Mouse (Mus musculus) forebrain, embryonic 10.5 days (tissue): Measurements from ENCODE around the gene Prss21. TPM values are rescaled to one million over a fixed set of nuclear protein-coding genes. Genes with fewer than 3 reads are reported as not detected.

Source experiments
- DNase-seq: peaks from one replicate; pipeline ENCODE4 v3.0.0-alpha.2; 2017; ENCODE audit warnings: low spot score; ENCODE audit errors: extremely low spot score
- H3K27ac ChIP-seq: fragments of 300-500 bp; sonication (generic); 2 replicates; pipeline ENCODE4 v1.5.1; 2016; ENCODE audit warnings: mild to moderate bottlenecking
- H3K27me3 ChIP-seq: fragments of 300-500 bp; sonication (generic); 2 replicates; pipeline ENCODE4 v1.6.1; 2016; ENCODE audit warnings: mild to moderate bottlenecking; ENCODE audit not compliant: poor library complexity, severe bottlenecking
- H3K36me3 ChIP-seq: fragments of 300-500 bp; sonication (generic); replicated peaks from 2 replicates; pipeline ENCODE4 v1.6.1; 2016; ENCODE audit warnings: mild to moderate bottlenecking, moderate library complexity
- H3K4me1 ChIP-seq: fragments of 300-500 bp; sonication (generic); 2 replicates; pipeline ENCODE4 v1.6.1; 2016
- H3K4me3 ChIP-seq: fragments of 300-500 bp; sonication (generic); 2 replicates; pipeline ENCODE4 v1.5.1; 2016; ENCODE audit warnings: mild to moderate bottlenecking, moderate library complexity
- H3K9me3 ChIP-seq: fragments of 300-500 bp; sonication (generic); 2 replicates; pipeline ENCODE4 v1.6.1; 2016; ENCODE audit warnings: mild to moderate bottlenecking, moderate library complexity
- WGBS: fragments of 180-500 bp; shearing (Covaris S2); methylation state at CpG from one replicate; pipeline ENCODE4 v1.1.7; 2016; 5-methylcytosine and 5-hydroxymethylcytosine counted together
- polyA plus RNA-seq: library from polyadenylated mRNA; unstranded; fragments of >200 nt; fragmentation: Nextera tagmentation; extraction: Ambion mirVana; gene quantifications from 2 replicates; pipeline ENCODE4 v1.2.1, GENCODE M21; 2016

Gene Prss21
- polyA plus RNA-seq: not detected in 2 replicates

DNA sequence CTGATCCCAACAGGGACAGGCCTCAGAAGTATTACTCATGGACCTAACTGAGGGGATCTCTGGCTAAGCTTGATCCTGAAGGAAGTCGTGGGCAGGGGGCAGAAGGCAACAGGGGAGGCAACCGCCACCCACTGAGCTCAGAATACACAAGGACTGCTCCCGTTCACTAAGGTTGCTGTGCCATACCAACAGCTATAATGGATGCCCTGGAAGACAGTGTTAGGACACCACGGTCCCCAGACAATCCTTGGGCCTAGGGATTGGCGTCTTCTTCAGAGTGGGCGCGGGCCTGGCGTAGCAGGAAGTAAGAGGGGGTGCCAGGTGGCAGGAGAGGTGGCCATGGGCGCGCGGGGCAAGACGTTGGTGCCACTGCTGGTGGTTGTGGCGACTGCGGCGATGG lies at the start of gene Prss21:
TSS of gene Prss21 (plus strand) at position 301 of the 400 bp plus-strand sequence.
- WGBS: 85% methylated on average over 15 of the region's 15 CpGs
- no peaks in the 10 kb centered on the region for H3K27me3 ChIP-seq
- no peak for DNase-seq
- no peaks in the 10 kb centered on the region for H3K9me3 ChIP-seq
- H3K4me1 ChIP-seq: no peaks in the 10 kb centered on the region
- H3K4me3 ChIP-seq: no peak within 1 kb of the TSS
- no peaks in the 10 kb centered on the region for H3K36me3 ChIP-seq
- no peak within 1 kb of the TSS for H3K27ac ChIP-seq

DNA sequence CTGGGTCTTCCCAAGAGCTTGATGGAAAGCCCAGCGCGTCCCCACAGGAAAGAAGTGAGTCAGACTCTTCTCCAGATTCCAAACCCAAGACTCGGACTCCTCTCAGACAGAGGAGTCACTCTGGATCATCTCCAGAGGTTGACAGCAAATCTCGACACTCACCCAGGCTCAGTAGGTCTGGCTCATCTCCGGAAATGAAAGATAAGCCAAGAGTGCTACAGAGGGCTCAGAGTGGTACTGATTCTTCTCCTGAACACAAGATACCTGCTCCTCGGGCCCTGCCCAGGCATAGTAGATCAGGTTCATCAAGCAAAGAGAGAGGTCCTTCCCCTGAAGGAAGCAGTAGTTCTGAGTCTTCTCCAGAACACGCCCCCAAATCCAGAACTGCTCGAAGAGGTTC lies 49.3 kb upstream of the Prss21 start:
- Histone ChIP-seq H3K4me1 (no peaks in the 10 kb centered on the region), H3K36me3 (peaks cover 100% of the 10 kb centered on the region), H3K4me3 (no peak overlapping the region), H3K9me3 (peaks cover 60% of the 10 kb centered on the region), H3K27me3 (no peaks in the 10 kb centered on the region), H3K27ac (no peak overlapping the region)
- no peak for DNase-seq
- WGBS: 95% methylated on average over 8 of the region's 8 CpGs

DNA sequence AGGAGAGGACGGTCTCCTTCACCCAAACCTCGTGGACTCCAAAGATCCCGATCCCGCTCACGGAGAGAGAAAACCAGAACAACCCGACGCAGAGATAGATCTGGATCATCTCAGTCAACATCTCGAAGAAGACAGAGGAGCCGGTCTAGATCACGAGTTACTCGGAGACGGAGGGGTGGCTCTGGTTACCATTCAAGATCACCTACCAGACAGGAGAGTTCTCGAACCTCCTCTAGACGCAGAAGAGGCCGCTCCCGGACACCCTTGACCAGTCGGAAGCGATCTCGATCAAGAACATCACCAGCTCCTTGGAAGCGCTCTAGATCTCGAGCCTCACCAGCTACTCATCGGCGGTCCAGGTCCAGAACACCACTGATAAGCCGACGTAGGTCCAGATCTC lies 48.6 kb upstream of the Prss21 start:
- WGBS: 98% methylated on average over 25 of the region's 25 CpGs
- peaks cover 100% of the 10 kb centered on the region for H3K36me3 ChIP-seq
- H3K27ac ChIP-seq: no peak overlapping the region
- peaks cover 60% of the 10 kb centered on the region for H3K9me3 ChIP-seq
- no peaks in the 10 kb centered on the region for H3K27me3 ChIP-seq
- no peaks in the 10 kb centered on the region for H3K4me1 ChIP-seq
- DNase-seq: no peak
- H3K4me3 ChIP-seq: no peak overlapping the region

DNA sequence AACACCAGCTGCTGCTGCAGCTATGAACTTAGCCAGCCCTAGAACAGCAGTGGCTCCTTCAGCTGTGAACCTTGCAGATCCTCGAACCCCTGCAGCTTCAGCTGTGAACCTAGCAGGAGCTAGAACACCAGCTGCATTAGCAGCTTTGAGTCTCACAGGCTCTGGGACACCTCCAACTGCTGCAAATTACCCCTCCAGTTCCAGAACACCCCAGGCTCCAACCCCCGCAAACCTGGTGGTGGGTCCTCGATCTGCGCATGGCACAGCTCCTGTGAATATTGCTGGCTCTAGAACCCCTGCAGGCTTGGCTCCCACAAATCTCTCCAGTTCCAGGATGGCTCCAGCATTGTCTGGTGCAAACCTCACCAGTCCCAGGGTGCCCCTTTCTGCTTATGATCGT lies 47.1 kb upstream of the Prss21 start:
- 0 out of 2 replicates have a peak, but pooled peaks cover 3% of the 10 kb centered on the region for H3K4me1 ChIP-seq
- DNase-seq: no peak
- peaks cover 100% of the 10 kb centered on the region for H3K36me3 ChIP-seq
- H3K27ac ChIP-seq: no peak overlapping the region
- H3K27me3 ChIP-seq: no peaks in the 10 kb centered on the region
- no peak overlapping the region for H3K4me3 ChIP-seq
- peaks cover 48% of the 10 kb centered on the region for H3K9me3 ChIP-seq
- WGBS: 97% methylated on average over 5 of the region's 5 CpGs

DNA sequence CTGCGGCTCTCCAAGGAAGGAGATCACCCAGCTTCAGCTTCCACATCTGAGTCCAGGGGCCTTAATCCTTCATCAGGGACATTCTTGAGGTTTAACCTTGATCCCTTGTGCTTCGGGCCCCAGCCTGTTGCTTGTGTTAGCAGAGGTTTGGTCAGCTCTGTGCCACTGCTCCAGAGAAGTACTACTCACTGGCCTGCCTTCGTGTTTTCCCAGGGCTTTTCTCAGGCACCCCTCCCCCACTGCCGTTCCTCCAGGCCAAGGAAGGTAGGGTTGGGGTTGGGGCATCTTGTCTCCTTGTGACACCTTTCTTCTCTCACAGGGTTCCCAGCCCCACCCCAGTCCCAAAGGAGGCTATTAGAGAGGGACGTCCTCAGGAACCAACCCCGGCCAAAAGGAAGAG lies 45.8 kb upstream of the Prss21 start:
- Histone ChIP-seq H3K4me1 (peaks cover 9% of the 10 kb centered on the region), H3K4me3 (no peak overlapping the region), H3K36me3 (peaks cover 100% of the 10 kb centered on the region), H3K27me3 (no peaks in the 10 kb centered on the region), H3K27ac (no peak overlapping the region), H3K9me3 (peaks cover 35% of the 10 kb centered on the region)
- WGBS: 83% methylated on average over 6 of the region's 6 CpGs
- DNase-seq: no peak

DNA sequence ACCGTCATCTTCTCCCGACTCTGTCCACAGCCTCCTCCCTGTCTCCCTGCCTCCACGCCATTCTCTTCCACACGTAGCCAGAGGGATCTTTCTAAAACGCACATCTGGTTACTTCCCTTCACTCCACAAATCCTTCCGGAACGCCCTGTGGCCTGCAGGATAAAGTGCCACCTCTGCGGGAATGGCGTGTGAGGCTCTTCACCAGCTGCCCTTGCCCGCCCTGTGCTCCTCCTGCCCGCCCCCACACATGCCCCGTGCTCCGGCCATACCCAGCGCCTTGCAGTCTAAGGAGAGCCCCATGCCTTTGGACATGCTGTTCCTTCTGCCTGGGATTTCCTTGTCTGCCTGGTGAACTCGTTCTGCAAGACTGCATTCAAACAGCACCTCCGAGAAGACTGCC lies 44.8 kb upstream of the Prss21 start:
- peaks cover 96% of the 10 kb centered on the region for H3K36me3 ChIP-seq
- 88% methylated on average over 16 of the region's 16 CpGs for WGBS

DNA sequence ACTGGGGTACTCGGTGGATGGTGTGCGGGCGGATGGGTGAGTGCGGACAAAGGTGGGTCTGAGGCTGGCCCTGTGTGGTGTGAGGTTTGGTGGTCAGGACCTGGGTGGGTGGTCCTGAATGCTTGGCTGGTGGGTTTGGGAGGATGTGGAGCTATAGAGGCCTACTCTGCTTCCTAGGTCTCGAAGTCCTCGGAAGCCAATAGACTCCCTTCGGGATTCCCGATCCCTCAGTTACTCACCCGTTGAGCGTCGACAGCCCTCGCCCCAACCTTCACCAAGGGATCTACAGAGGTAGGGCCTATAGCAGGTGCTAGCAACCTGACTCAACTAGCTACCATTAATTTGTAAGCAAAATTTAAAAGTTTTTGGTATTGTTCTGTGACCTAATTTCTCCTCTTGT lies 44.2 kb upstream of the Prss21 start:
- no peaks in the 10 kb centered on the region for H3K27me3 ChIP-seq
- no peak for DNase-seq
- H3K9me3 ChIP-seq: peaks cover 21% of the 10 kb centered on the region
- H3K4me1 ChIP-seq: peaks cover 23% of the 10 kb centered on the region
- H3K4me3 ChIP-seq: no peak overlapping the region; the same call in 1 of the 2 replicates
- peaks cover 90% of the 10 kb centered on the region for H3K36me3 ChIP-seq
- 93% methylated on average over 12 of the region's 12 CpGs for WGBS
- H3K27ac ChIP-seq: no peak overlapping the region

More for the DNA sequence above, 44.8 kb upstream of the Prss21 start:
- no peak overlapping the region for H3K4me3 ChIP-seq
- DNase-seq: no peak
- peaks cover 27% of the 10 kb centered on the region for H3K9me3 ChIP-seq
- H3K27ac ChIP-seq: no peak overlapping the region
- peaks cover 18% of the 10 kb centered on the region for H3K4me1 ChIP-seq
- H3K27me3 ChIP-seq: no peaks in the 10 kb centered on the region

DNA sequence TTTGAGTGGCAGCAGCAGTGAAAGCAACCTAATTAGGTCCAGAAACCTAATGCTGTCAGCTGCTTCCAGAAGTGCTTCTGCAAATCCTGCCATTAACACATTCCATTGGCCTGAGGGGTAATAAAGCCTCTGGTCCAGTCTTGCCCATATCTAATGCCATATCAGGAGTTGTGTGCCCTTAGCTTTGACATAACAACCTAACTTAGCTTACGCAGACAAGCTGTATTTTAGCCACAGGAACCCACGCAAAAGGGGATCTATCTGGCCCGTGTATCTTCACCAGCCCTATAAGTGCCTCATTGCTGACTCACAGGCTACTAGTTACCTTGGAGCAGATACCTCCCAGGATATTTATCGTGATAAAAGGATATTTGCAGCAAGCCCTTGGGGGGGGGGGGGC lies 42.3 kb upstream of the Prss21 start:
- H3K4me1 ChIP-seq: peaks cover 29% of the 10 kb centered on the region
- 0 out of 2 replicates have a peak, but pooled peaks cover 1% of the 10 kb centered on the region for H3K27me3 ChIP-seq
- DNase-seq: no peak
- 93% methylated on average over 4 of the region's 4 CpGs for WGBS
- no peak overlapping the region for H3K27ac ChIP-seq
- peaks cover 70% of the 10 kb centered on the region for H3K36me3 ChIP-seq
- no peak overlapping the region; the same call in 1 of the 2 replicates for H3K4me3 ChIP-seq
- peaks cover under 1% of the 10 kb centered on the region; the same call in 1 of the 2 replicates for H3K9me3 ChIP-seq

DNA sequence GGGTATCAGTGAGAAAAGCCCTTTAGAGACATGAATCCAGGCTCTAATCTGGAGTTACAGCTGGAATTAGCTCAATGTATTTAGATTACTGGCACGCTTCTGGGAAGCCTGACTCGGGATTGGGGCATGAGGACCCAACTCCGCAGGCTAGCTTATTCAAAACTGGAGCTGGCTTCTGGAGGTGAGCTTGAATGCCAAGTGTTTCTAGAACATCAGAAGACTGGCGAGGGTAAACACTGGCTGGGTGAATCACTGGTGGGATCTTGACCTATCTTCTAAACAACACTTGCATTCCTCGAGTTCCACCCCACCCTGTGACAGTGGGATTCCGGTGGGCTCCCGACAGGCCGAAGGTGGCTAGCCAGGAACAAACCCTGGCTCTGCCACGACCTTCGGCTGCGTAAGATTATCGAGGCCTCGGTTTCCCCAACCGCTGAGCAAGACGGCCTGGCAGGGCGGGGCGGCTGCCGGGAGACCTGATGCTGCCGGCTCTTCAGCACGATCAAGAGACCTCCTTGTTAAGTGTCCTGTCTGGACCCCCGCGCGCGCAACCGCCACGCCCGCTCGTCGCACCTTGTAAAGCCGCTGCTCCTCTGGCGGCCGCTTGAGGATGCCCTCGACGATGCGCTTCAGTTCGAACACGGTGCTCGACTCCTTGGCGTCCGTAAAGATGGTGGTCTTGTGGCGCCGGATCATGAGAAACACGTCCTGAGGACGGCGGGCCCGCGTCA lies 39.4 kb upstream of the Prss21 start:
- no peak for DNase-seq
- peaks cover 16% of the 10 kb centered on the region for H3K27me3 ChIP-seq

DNA sequence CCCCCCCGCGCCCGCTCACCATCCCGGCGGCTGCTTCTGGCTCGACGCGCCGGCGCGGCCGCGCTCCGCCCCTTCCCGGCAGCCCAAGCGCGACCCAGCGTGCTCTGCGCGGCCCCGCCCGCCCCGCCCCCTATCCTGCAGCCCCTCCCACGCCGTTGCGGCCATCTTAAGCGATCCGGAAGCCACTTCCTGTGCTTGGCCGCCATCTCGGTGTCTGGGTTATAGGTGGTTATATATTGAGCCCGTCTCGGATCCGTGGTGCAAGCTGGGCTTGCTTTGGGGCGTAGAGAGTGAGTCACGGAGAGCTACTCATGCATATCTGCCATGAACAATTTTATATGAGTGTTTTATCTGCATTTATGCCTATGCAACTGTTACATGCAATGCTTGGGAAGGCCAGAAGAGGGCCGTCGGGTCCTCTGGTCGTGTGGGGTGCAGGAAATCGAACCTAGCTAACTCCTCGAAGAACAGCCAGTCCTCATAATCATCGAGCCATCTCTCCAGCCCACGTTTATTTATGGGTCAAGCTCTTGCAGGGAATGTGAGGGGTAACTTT lies 38.7 kb upstream of the Prss21 start, which contains the start of gene Elob:
TSS of gene Elob (minus strand) at position 73 of the 556 bp plus-strand sequence.
- peak; percentile 91 for DNase-seq
- Histone ChIP-seq H3K27me3 (peaks cover 24% of the 10 kb centered on the region), H3K27ac (peak within 1 kb of the TSS; percentile 93), H3K36me3 (peaks cover 35% of the 10 kb centered on the region), H3K4me3 (peak within 1 kb of the TSS; percentile 89), H3K9me3 (no peaks in the 10 kb centered on the region), H3K4me1 (peaks cover 29% of the 10 kb centered on the region)
- under 1% methylated on average over 40 of the region's 42 CpGs for WGBS

More for the DNA sequence above, 39.4 kb upstream of the Prss21 start:
- Histone ChIP-seq H3K4me1 (peaks cover 29% of the 10 kb centered on the region), H3K36me3 (peaks cover 42% of the 10 kb centered on the region), H3K27ac (peak overlapping the region; percentile 93), H3K4me3 (peak overlapping the region; percentile 89), H3K9me3 (no peaks in the 10 kb centered on the region)
- under 1% methylated on average over 47 of the region's 47 CpGs for WGBS

DNA sequence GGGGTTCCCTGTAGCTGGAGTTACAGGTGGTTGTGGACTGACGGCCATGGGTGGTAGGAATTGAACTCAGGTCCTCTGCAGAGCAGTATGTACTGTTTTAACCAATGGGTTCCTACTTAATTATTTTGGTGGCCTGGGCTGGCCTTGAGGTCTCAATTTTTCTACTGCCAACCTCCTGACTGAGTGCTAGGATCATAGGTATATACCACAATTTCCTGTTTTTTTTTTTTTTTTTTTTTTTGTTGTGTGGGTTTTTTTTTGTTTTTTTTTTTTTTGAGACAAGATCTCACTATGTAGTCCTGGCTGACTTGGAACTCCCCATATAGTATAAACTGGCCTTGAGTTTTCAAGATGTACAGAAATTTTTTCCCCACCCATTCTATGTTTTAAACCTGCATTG lies 36.7 kb upstream of the Prss21 start:
- 98% methylated on average over 1 of the region's 1 CpGs for WGBS
- H3K4me1 ChIP-seq: peaks cover 30% of the 10 kb centered on the region

DNA sequence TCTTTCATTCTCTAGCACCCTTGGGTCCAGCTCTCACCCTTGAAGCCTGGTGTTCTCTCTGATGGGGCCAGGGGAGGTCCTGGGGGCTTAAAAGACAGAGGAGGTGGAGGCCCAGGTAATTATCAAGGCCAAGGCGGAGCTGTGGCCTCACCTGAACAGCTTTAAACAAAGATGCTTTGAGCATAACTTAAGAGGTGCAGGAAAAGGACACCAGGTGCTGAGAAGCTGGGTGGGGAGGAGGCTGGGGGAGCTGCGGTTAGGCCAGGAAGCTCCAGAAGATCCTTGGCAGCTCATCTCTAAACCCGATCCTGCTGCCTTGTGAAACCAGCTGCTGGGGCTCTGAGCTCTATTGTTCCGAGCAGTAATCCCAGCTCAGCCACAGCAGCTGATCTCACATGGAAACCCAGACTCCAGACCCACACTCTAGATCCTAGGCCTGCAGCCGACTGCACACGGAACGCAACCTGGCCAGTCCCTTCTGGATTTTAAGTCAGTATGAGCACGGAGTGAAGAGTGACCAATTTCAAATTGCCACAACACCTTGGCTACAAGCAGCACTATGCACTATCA lies 31.8 kb upstream of the Prss21 start, which contains the start of gene Prss33:
TSS of gene Prss33 (minus strand) at position 51 of the 570 bp plus-strand sequence.
- DNase-seq: no peak
- H3K36me3 ChIP-seq: no peaks in the 10 kb centered on the region
- H3K27ac ChIP-seq: 0 out of 2 replicates have a peak within 1 kb of the TSS, but pooled peaks have one; percentile 53
- no peak within 1 kb of the TSS for H3K4me3 ChIP-seq
- WGBS: 56% methylated on average over 8 of the region's 8 CpGs
- no peaks in the 10 kb centered on the region for H3K9me3 ChIP-seq
- peaks cover 28% of the 10 kb centered on the region for H3K27me3 ChIP-seq
- H3K4me1 ChIP-seq: peaks cover 7% of the 10 kb centered on the region

More for the DNA sequence above, 36.7 kb upstream of the Prss21 start:
- no peak overlapping the region for H3K27ac ChIP-seq
- no peak overlapping the region for H3K4me3 ChIP-seq
- peaks cover 14% of the 10 kb centered on the region for H3K36me3 ChIP-seq
- H3K27me3 ChIP-seq: peaks cover 34% of the 10 kb centered on the region
- H3K9me3 ChIP-seq: no peaks in the 10 kb centered on the region
- no peak for DNase-seq

DNA sequence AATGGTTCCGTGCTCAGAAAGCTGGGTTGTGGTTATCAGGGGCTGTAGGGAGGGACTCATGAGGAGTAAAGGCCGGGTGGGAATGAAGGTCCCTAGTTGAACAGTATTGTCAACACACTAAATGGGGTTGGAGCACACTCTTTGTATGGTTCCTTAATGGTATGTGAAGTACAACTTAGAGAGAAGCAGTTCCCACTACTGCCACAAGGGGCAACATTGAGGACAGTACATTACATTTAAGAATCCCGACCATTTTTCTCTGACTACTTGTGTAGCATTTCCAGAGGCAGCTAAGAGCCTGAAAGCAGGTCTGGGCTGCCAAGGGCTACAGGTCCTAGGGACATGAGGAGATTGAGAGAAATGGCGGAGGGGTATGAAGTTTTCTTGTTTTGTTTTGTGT lies 26.7 kb upstream of the Prss21 start:
- no peaks in the 10 kb centered on the region for H3K36me3 ChIP-seq
- 29% methylated on average over 4 of the region's 4 CpGs for WGBS
- no peak overlapping the region for H3K27ac ChIP-seq

More for the DNA sequence above, 26.7 kb upstream of the Prss21 start:
- Histone ChIP-seq H3K4me1 (peaks cover 14% of the 10 kb centered on the region), H3K9me3 (no peaks in the 10 kb centered on the region), H3K4me3 (no peak overlapping the region), H3K27me3 (peaks cover 17% of the 10 kb centered on the region)
- DNase-seq: peak; percentile 55
